22 mouse cellular contexts compared by ENCODE assay signal in the genomic region with DNA sequence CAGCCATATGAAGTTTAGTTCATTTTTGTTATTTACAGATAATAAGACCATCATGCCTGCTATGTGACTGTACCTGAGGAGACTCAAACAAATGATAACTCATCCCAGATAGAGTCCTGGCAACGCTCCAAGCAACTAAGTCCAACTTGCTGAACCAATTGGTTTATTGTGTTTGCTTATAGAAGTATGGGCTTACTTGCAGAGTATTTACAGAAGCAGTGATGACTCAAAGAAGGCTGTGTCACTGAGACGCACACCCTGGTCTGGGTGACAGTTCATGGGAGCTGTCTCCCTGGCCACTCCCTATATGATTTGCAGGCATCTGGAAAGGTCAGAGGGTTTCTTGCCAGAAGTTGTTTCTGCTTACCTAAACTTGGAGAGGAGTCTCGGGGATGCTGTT. TPM values are rescaled to one million over a fixed set of nuclear protein-coding genes. Genes with fewer than 3 reads are reported as not detected.
A peak's percentile ranks its signal among the peaks of the same experiment; 100 is the strongest.
DNase-seq lines count a peak whose midpoint lies in the region; ATAC-seq and TF ChIP-seq lines count a peak whose summit lies in the region.
"Had no signal": no experiment of that assay in that cellular context is flagged by ENCODE, and none has a peak within 500 bp of the region (broad histone marks: within the 10 kb centered on the region; RNA-seq: fewer than 3 reads in every experiment).

No protein-coding gene starts in this region.

- H3K9me3 ChIP-seq in heart, embryonic 13.5 days, result 0 out of 2 replicates have a peak, but pooled peaks cover 4% of the 10 kb centered on the region
- H3K9me3 ChIP-seq in heart, embryonic 11.5 days (replicated peaks; ENCODE audit: control insufficient read depth, low read length), result no peaks in the 10 kb centered on the region; the same call in 1 of the 2 replicates
- H3K9me3 ChIP-seq in stomach, embryonic 16.5 days (replicated peaks; ENCODE audit: control insufficient read depth, low read length), result no peaks in the 10 kb centered on the region
- H3K9me3 ChIP-seq in lung, postnatal 0 days (ENCODE audit: low read length), result no peaks in the 10 kb centered on the region
- H3K9me3 ChIP-seq: embryonic facial prominence, embryonic 15.5 days; forebrain, embryonic 10.5 days; liver, embryonic 12.5 days; neural tube, embryonic 12.5 days had no signal

- no peak overlapping the region for H3K4me3 ChIP-seq in heart, embryonic 13.5 days
- H3K4me3 ChIP-seq in heart, embryonic 11.5 days (ENCODE audit: low read depth, low read length), result no peak overlapping the region
- no peak overlapping the region for H3K4me3 ChIP-seq in stomach, embryonic 16.5 days (replicated peaks; ENCODE audit: low read length)
- H3K4me3 ChIP-seq in lung, postnatal 0 days (ENCODE audit: low read depth, low read length), result no peak overlapping the region
- H3K4me3 ChIP-seq: embryonic facial prominence, embryonic 15.5 days; forebrain, embryonic 10.5 days; heart, embryonic 12.5 days; layer of hippocampus, adult 2 months; left cerebral cortex, adult 2 months; liver, embryonic 12.5 days; neural tube, embryonic 12.5 days had no signal

- no peak for TF ChIP-seq EP300 in lung, postnatal 0 days (IDR thresholded peaks at IDR 0.05)

- 0 out of 2 replicates have a peak overlapping the region, but pooled peaks have one; percentile 12 for H3K27ac ChIP-seq in heart, embryonic 13.5 days (replicated peaks)
- no peak overlapping the region for H3K27ac ChIP-seq in heart, embryonic 11.5 days (ENCODE audit: low read depth, low read length)
- H3K27ac ChIP-seq in stomach, embryonic 16.5 days (ENCODE audit: low read length), result 0 out of 2 replicates have a peak overlapping the region, but pooled peaks have one; percentile 5
- no peak overlapping the region for H3K27ac ChIP-seq in lung, postnatal 0 days (ENCODE audit: low read length)
- H3K27ac ChIP-seq: embryonic facial prominence, embryonic 15.5 days; forebrain, embryonic 10.5 days; layer of hippocampus, adult 2 months; left cerebral cortex, adult 2 months; liver, embryonic 12.5 days; neural tube, embryonic 12.5 days had no signal

- 58% methylated on average over 3 of the region's 3 CpGs for WGBS in heart, embryonic 13.5 days
- 65% methylated on average over 3 of the region's 3 CpGs for WGBS in heart, embryonic 11.5 days (ENCODE audit: insufficient replicate concordance)
- WGBS in stomach, embryonic 16.5 days, result 33% methylated on average over 3 of the region's 3 CpGs
- WGBS in lung, postnatal 0 days, result 46% methylated on average over 3 of the region's 3 CpGs

- no peak overlapping the region for H3K9ac ChIP-seq in heart, embryonic 13.5 days
- no peak overlapping the region for H3K9ac ChIP-seq in heart, embryonic 11.5 days (ENCODE audit: low read depth, low read length)
- no peak overlapping the region for H3K9ac ChIP-seq in stomach, embryonic 16.5 days (ENCODE audit: low read length)
- no peak overlapping the region for H3K9ac ChIP-seq in lung, postnatal 0 days (replicated peaks; ENCODE audit: low read depth)
- H3K9ac ChIP-seq: embryonic facial prominence, embryonic 15.5 days; heart, embryonic 12.5 days; liver, embryonic 12.5 days; neural tube, embryonic 12.5 days had no signal

- no peak overlapping the region for H3K4me2 ChIP-seq in heart, embryonic 13.5 days
- H3K4me2 ChIP-seq in heart, embryonic 11.5 days, result no peak overlapping the region
- H3K4me2 ChIP-seq in stomach, embryonic 16.5 days (ENCODE audit: low read depth, low read length), result no peak overlapping the region
- no peak overlapping the region for H3K4me2 ChIP-seq in lung, postnatal 0 days (replicated peaks; ENCODE audit: low read depth, low read length)
- H3K4me2 ChIP-seq: embryonic facial prominence, embryonic 15.5 days; heart, embryonic 12.5 days; liver, embryonic 12.5 days; neural tube, embryonic 12.5 days had no signal

- TF ChIP-seq CTCF in lung, postnatal 0 days (IDR thresholded peaks at IDR 0.05), result no peak

- peak; percentile 53 for DNase-seq in adipocyte (ENCODE audit: low spot score)
- DNase-seq in adrenal gland, postnatal 36 days, result peak; percentile 63 to 65
- DNase-seq in kidney, postnatal 36 days, result no peak
- DNase-seq in thymus, postnatal 10 days (ENCODE audit: low spot score in 2 of 2), result no peak
- no peak for DNase-seq in lung, postnatal 0 days (ENCODE audit: low spot score)
- DNase-seq: cerebellum, adult 9-11 months; embryo, embryonic 11 days; heart, postnatal 4 days; kidney, adult 8-10 months; lung, postnatal 10 days; thymus, postnatal 4 days had no signal

- no peak for ATAC-seq in heart, embryonic 13.5 days (ENCODE audit: extremely low read depth, insufficient number of reproducible peaks, low FRiP score, low TSS enrichment)
- ATAC-seq in heart, embryonic 11.5 days (replicated peaks; ENCODE audit: insufficient number of reproducible peaks, low FRiP score, low TSS enrichment), result no peak
- no peak for ATAC-seq in stomach, embryonic 16.5 days (ENCODE audit: insufficient read depth, low FRiP score)
- no peak for ATAC-seq in lung, postnatal 0 days
- ATAC-seq: hindbrain, embryonic 16.5 days; liver, embryonic 12.5 days had no signal

- no peaks in the 10 kb centered on the region for H3K36me3 ChIP-seq in heart, embryonic 13.5 days
- H3K36me3 ChIP-seq in heart, embryonic 11.5 days (ENCODE audit: control insufficient read depth, insufficient read depth, low read length), result no peaks in the 10 kb centered on the region
- H3K36me3 ChIP-seq in stomach, embryonic 16.5 days (ENCODE audit: control insufficient read depth, insufficient read depth, low read length), result no peaks in the 10 kb centered on the region
- no peaks in the 10 kb centered on the region for H3K36me3 ChIP-seq in lung, postnatal 0 days (ENCODE audit: insufficient read depth, low read length)
- H3K36me3 ChIP-seq: embryonic facial prominence, embryonic 15.5 days; forebrain, embryonic 10.5 days; heart, embryonic 12.5 days; liver, embryonic 12.5 days; neural tube, embryonic 12.5 days had no signal

- H3K4me1 ChIP-seq in heart, embryonic 13.5 days, result peaks cover 60% of the 10 kb centered on the region
- H3K4me1 ChIP-seq in heart, embryonic 11.5 days (ENCODE audit: control insufficient read depth, insufficient read depth, low read length), result peaks cover 9% of the 10 kb centered on the region; the same call in 1 of the 2 replicates
- H3K4me1 ChIP-seq in stomach, embryonic 16.5 days (ENCODE audit: control insufficient read depth, insufficient read depth, low read length), result peaks cover 10% of the 10 kb centered on the region; the same call in 1 of the 2 replicates
- no peaks in the 10 kb centered on the region for H3K4me1 ChIP-seq in lung, postnatal 0 days (ENCODE audit: insufficient read depth, low read depth, low read length)
- H3K4me1 ChIP-seq: embryonic facial prominence, embryonic 15.5 days; forebrain, embryonic 10.5 days; neural tube, embryonic 12.5 days had no signal

- no peaks in the 10 kb centered on the region for H3K27me3 ChIP-seq in heart, embryonic 13.5 days (replicated peaks)
- H3K27me3 ChIP-seq in heart, embryonic 11.5 days (ENCODE audit: control insufficient read depth, insufficient read depth, low read length), result no peaks in the 10 kb centered on the region
- no peaks in the 10 kb centered on the region for H3K27me3 ChIP-seq in stomach, embryonic 16.5 days (ENCODE audit: control insufficient read depth, insufficient read depth, low read length)
- H3K27me3 ChIP-seq in lung, postnatal 0 days (replicated peaks; ENCODE audit: insufficient read depth, low read length), result 0 out of 2 replicates have a peak, but pooled peaks cover 3% of the 10 kb centered on the region
- H3K27me3 ChIP-seq: embryonic facial prominence, embryonic 15.5 days; heart, embryonic 12.5 days; liver, embryonic 12.5 days; neural tube, embryonic 12.5 days had no signal

RNA-seq across cellular contexts. Expression of gene Parm1, which starts 49.2 kb away (rescaled TPM):
- 30.4 and 35.1 TPM in 2 replicates for polyA plus RNA-seq in heart, embryonic 13.5 days (2015; fragmentation: Nextera tagmentation; extraction: Ambion mirVana)
- 27.0 and 33.9 TPM in 2 replicates for polyA plus RNA-seq in heart, embryonic 11.5 days (2014; fragmentation: Nextera tagmentation; extraction: Ambion mirVana)
- 100 to 1,000 TPM; 113 to 127 TPM for total RNA-seq in adrenal gland, postnatal 36 days (2021)
- 29.4 and 33.1 TPM in 2 replicates for polyA plus RNA-seq in stomach, embryonic 16.5 days (2015; fragmentation: Nextera tagmentation; extraction: Ambion mirVana)
- polyA plus RNA-seq in lung, postnatal 0 days (2015; fragmentation: Nextera tagmentation; extraction: Ambion mirVana), result 5.0 and 6.4 TPM in 2 replicates

Comparison
In these comparisons a context has a peak if more than half of its experiments do, and no peak if none do; other contexts are left out.
1. H3K27ac ChIP-seq: peak in heart, embryonic 13.5 days (single experiment) and stomach, embryonic 16.5 days (single experiment); none in heart, embryonic 11.5 days (single experiment) and lung, postnatal 0 days (single experiment).
2. DNase-seq: peak in adipocyte (single experiment) and adrenal gland, postnatal 36 days (2 of 2); none in kidney, postnatal 36 days (0 of 2), thymus, postnatal 10 days (0 of 2) and lung, postnatal 0 days (single experiment).